Mouse (Mus musculus): ENCODE results near the gene Med14. TPM values are rescaled to one million over a fixed set of nuclear protein-coding genes. Genes with fewer than 3 reads are reported as not detected.

Gene Med14
- total and polyA plus RNA-seq, 3 experiments, result 10.3 to 18.3 (median 15.0) TPM

DNA sequence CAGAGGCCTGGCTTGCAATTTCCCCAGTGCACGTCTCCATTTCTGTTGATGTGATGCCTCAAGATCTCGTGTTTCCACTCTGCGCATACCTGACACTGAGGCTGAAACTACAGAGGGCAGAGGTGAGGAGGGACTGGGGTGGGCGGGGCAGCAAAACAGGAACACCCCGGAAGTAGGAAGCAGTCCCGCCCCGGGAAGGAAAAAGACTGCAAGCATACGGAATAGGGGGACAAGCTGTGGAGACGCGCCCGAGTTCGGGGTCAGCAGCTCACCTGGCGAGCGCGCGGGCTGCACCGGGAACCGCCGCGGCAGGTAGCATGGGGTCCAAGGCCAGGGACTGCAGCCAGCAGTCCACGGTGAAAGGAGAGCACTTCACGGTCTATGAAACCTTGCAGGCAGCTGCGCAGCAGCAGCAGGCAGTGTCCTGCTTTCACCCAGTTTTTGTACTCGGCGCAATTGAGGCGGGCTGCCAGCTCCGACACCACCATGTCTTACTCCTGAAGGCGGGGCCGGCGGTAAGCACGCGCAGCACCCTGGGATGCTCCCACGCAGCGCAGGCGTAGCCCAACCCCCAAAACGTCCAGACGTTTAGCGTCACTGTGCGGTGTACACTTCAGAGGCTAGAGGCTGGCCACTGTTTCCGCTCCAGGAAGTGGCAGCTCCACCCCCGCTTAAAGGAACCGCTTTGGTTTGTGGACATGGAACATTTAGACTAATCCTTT, 88.7 kb downstream of the Med14 start, which contains the start of gene 1810030O07Rik:
TSS of gene 1810030O07Rik (minus strand) at position 615 of the 722 bp plus-strand sequence.
- H3K9ac ChIP-seq (ENCODE audit: insufficient read depth, low read depth), result peak within 1 kb of the TSS; percentile 88
- peak within 1 kb of the TSS; percentile 93 for H3K4me2 ChIP-seq (ENCODE audit: insufficient read depth, low read depth, poor library complexity, severe bottlenecking)
- DNase-seq (ENCODE audit: extremely low read depth), result peak; percentile 89
- no peaks in the 10 kb centered on the region for H3K27me3 ChIP-seq (replicated peaks)
- peak within 1 kb of the TSS; percentile 80 to 96 (median 89) for H3K4me3 ChIP-seq (replicated peaks in 1 of 3; ENCODE audit: low read depth in 2 of 3, low read length in 2 of 3, poor library complexity in 1 of 3)
- H3K27ac ChIP-seq (ENCODE audit: insufficient read depth, low read depth), result peak within 1 kb of the TSS; percentile 92
- in situ Hi-C loops (cut with MboI; ENCODE audit: low pct_ligation_motif_present, low pct_unique_long_range_greater_than_20kb, low sequenced_read_pairs), result no loop called here
- H3K79me2 ChIP-seq (replicated peaks; ENCODE audit: control insufficient read depth, extremely low read depth, insufficient read depth, poor library complexity, severe bottlenecking), result peaks cover 9% of the 10 kb centered on the region; the same call in 1 of the 2 replicates
- H3K36me3 ChIP-seq (replicated peaks in 1 of 2; ENCODE audit: control insufficient read depth in 1 of 2, insufficient read depth in 1 of 2, low read length in 1 of 2), result peaks cover 18 to 35% of the 10 kb centered on the region in 2 experiments
- no peaks in the 10 kb centered on the region for H3K9me3 ChIP-seq (replicated peaks; ENCODE audit: low read length)
- H3K4me1 ChIP-seq (ENCODE audit: control insufficient read depth in 1 of 2, insufficient read depth in 2 of 2), result peaks cover 0 to 7% of the 10 kb centered on the region in 2 experiments; a peak in 1 of 4 replicates
- dilution Hi-C loops (cut with MboI; ENCODE audit: extremely low pct_ligation_motif_present, extremely low pct_unique_long_range_greater_than_20kb, low sequenced_read_pairs), result no loop called here
- TF ChIP-seq MAX (IDR thresholded peaks at IDR 0.05; ENCODE audit: low read length) (peak; percentile 31; the same call in 1 of the 2 replicates), NELFE (IDR thresholded peaks at IDR 0.05; ENCODE audit: low read depth, low read length) (0 out of 2 replicates have a peak, but pooled peaks have one; percentile 51), MEF2A (IDR thresholded peaks at IDR 0.05; ENCODE audit: borderline replicate concordance, low read depth, low read length) (no peak), NRF1 (IDR thresholded peaks at IDR 0.05; ENCODE audit: low read depth, low read length) (peak; percentile 87), MAFK (IDR thresholded peaks at IDR 0.05; ENCODE audit: insufficient replicate concordance, low read length) (no peak), MAZ (IDR thresholded peaks at IDR 0.05; ENCODE audit: low read depth, low read length) (0 out of 2 replicates have a peak, but pooled peaks have one; percentile 26), KAT2A (IDR thresholded peaks at IDR 0.05; ENCODE audit: insufficient replicate concordance, low read length) (0 out of 2 replicates have a peak, but pooled peaks have one; percentile 45), E2F4 (IDR thresholded peaks at IDR 0.05; ENCODE audit: insufficient replicate concordance, low read depth, low read length) (no peak), MYC (IDR thresholded peaks at IDR 0.05; ENCODE audit: low read depth, low read length) (no peak), CTCF (conservative IDR thresholded peaks at IDR 0.05 in 1 of 2, IDR thresholded peaks at IDR 0.05 in 1 of 2; ENCODE audit: low read depth in 2 of 2, low read length in 2 of 2) (no peak), HCFC1 (IDR thresholded peaks at IDR 0.05; ENCODE audit: low read depth, low read length) (peak; percentile 61), RCOR1 (conservative IDR thresholded peaks at IDR 0.05; ENCODE audit: low read depth, low read length) (no peak), POLR2AphosphoS2 (IDR thresholded peaks at IDR 0.05; ENCODE audit: low read depth, low read length) (peak; percentile 78), TBP (conservative IDR thresholded peaks at IDR 0.05; ENCODE audit: low read depth, low read length) (0 out of 2 replicates have a peak, but pooled peaks have one; percentile 33), RAD21 (IDR thresholded peaks at IDR 0.05; ENCODE audit: low read depth, low read length) (no peak), PAX5 (IDR thresholded peaks at IDR 0.05; ENCODE audit: low read length) (no peak), GABPA (IDR thresholded peaks at IDR 0.05; ENCODE audit: insufficient replicate concordance, low read depth, low read length) (no peak), ZKSCAN1 (IDR thresholded peaks at IDR 0.05; ENCODE audit: borderline replicate concordance, low read depth, low read length) (no peak), TCF12 (IDR thresholded peaks at IDR 0.05; ENCODE audit: low read depth, low read length) (0 out of 2 replicates have a peak, but pooled peaks have one; percentile 52), MXI1 (IDR thresholded peaks at IDR 0.05; ENCODE audit: low read depth, low read length) (no peak; the same call in 1 of the 2 replicates), JUN (IDR thresholded peaks at IDR 0.05; ENCODE audit: insufficient read depth, low read depth, low read length) (no peak), ETS1 (conservative IDR thresholded peaks at IDR 0.05; ENCODE audit: low read depth, low read length) (peak; percentile 16; the same call in 1 of the 2 replicates), JUND (conservative IDR thresholded peaks at IDR 0.05; ENCODE audit: low read depth, low read length) (no peak), ZNF384 (IDR thresholded peaks at IDR 0.05; ENCODE audit: low read depth, low read length) (no peak), USF2 (conservative IDR thresholded peaks at IDR 0.05; ENCODE audit: low read depth, low read length) (no peak), POLR2A (IDR thresholded peaks at IDR 0.05; ENCODE audit: low read depth, low read length) (peak; percentile 67), EP300 (IDR thresholded peaks at IDR 0.05; ENCODE audit: low read length) (no peak), IRF4 (IDR thresholded peaks at IDR 0.05; ENCODE audit: low read depth, low read length) (no peak), SIN3A (IDR thresholded peaks at IDR 0.05; ENCODE audit: low read length) (peak; percentile 56; the same call in 1 of the 2 replicates), USF1 (IDR thresholded peaks at IDR 0.05; ENCODE audit: low read depth, low read length) (no peak), CHD2 (IDR thresholded peaks at IDR 0.05; ENCODE audit: low read length) (0 out of 2 replicates have a peak, but pooled peaks have one; percentile 7), ELF1 (IDR thresholded peaks at IDR 0.05; ENCODE audit: low read depth, low read length) (peak; percentile 84), ZMIZ1 (IDR thresholded peaks at IDR 0.05; ENCODE audit: low read depth, low read length) (peak; percentile 81)
